Mouse (Mus musculus) adrenal gland, adult (tissue): ENCODE measurements around the gene Gm21732.
"Not testable (repeated sequence)": the region's sequence is repeated elsewhere in the genome, so short reads cannot be mapped to it uniquely, and the experiment has no call there.

Source experiments
- DNase-seq, 2 experiments: peaks; one replicate each; pipeline ENCODE4 v3.0.0; 2022 to 2023; ENCODE audit warnings: low spot score in 1 of 2; ENCODE audit not compliant: inconsistent age in 2 of 2

The Gm21732 gene

GRCm38 (mm10) chrY:38575591-38575990, at the start of gene Gm21732:
TSS of gene Gm21732 (minus strand) at chrY:38575691.
- not testable (repeated sequence) for DNase-seq
